Mouse (Mus musculus) fibroblast of lung, adult 2 months (primary cell): Measurements from ENCODE around the gene Ttc23l.
"Not testable (repeated sequence)": the region's sequence is repeated elsewhere in the genome, so short reads cannot be mapped to it uniquely, and the experiment has no call there.

Experiments
- DNase-seq: peaks from one replicate; pipeline ENCODE4 v3.0.0-alpha.2; 2011; ENCODE audit warnings: low read depth

Ttc23l gene

GRCm38 (mm10) chr15:10515166-10515565, 43.3 kb downstream of the Ttc23l start:
- DNase-seq = no peak

- DNase-seq = peak; percentile 27
Observed at GRCm38 (mm10) chr15:10506099-10506498, 52.4 kb downstream of the Ttc23l start.

GRCm38 (mm10) chr15:10500838-10501719, 57.4 kb downstream of the Ttc23l start:
- peak; percentile 38 for DNase-seq

- DNase-seq = no peak
Observed at GRCm38 (mm10) chr15:10500035-10500434, 58.4 kb downstream of the Ttc23l start.

- no peak for DNase-seq
Observed at GRCm38 (mm10) chr15:10499593-10499992, 58.9 kb downstream of the Ttc23l start.

GRCm38 (mm10) chr15:10496696-10497095, 61.8 kb downstream of the Ttc23l start:
- DNase-seq = not testable (repeated sequence)

- no peak for DNase-seq
Observed at GRCm38 (mm10) chr15:10495944-10496343, 62.5 kb downstream of the Ttc23l start.

- DNase-seq = no peak
Observed at GRCm38 (mm10) chr15:10490101-10490500, 68.4 kb downstream of the Ttc23l start.

- no peak for DNase-seq
Observed at GRCm38 (mm10) chr15:10487246-10487645, 71.2 kb downstream of the Ttc23l start.

GRCm38 (mm10) chr15:10486365-10486839, 72.1 kb downstream of the Ttc23l start:
- DNase-seq = no peak

- DNase-seq = peak; percentile 83
Observed at GRCm38 (mm10) chr15:10485484-10486364, 72.7 kb downstream of the Ttc23l start, which contains the start of the genes Brix1 and Rad1. Gene Brix1, minus strand, starts transcription at chr15:10485947. Gene Rad1, plus strand, starts transcription at chr15:10486018.

- no peak for DNase-seq
Observed at GRCm38 (mm10) chr15:10470941-10471340, 87.5 kb downstream of the Ttc23l start.

GRCm38 (mm10) chr15:10470151-10470831, 88.2 kb downstream of the Ttc23l start, which contains the start of gene Dnajc21:
Gene Dnajc21, minus strand, starts transcription at chr15:10470516.
- DNase-seq = peak; percentile 20

GRCm38 (mm10) chr15:10469641-10470150, 88.8 kb downstream of the Ttc23l start:
- no peak for DNase-seq

- no peak for DNase-seq
Observed at GRCm38 (mm10) chr15:10468761-10469160, 89.7 kb downstream of the Ttc23l start.

GRCm38 (mm10) chr15:10464678-10465077, 93.8 kb downstream of the Ttc23l start:
- no peak for DNase-seq

GRCm38 (mm10) chr15:10463555-10463954, 94.9 kb downstream of the Ttc23l start:
- no peak for DNase-seq

- no peak for DNase-seq
Observed at GRCm38 (mm10) chr15:10460986-10461385, 97.5 kb downstream of the Ttc23l start.
